Mouse (Mus musculus) adrenal gland, postnatal 14 days (tissue): Measurements from ENCODE around the gene Edc4. TPM values are rescaled to one million over a fixed set of nuclear protein-coding genes. Genes with fewer than 3 reads are reported as not detected.
"Not testable (repeated sequence)": the region's sequence is repeated elsewhere in the genome, so short reads cannot be mapped to it uniquely, and the experiment has no call there.

Source experiments
- DNase-seq: peaks from one replicate; pipeline ENCODE4 v3.0.0; 2021; ENCODE audit warnings: mixed read lengths
- long read RNA-seq, 2 experiments: library from polyadenylated mRNA; stranded (forward); transcript quantifications; one replicate each; pipeline ENCODE4 v2.0.0; 2021
- total RNA-seq: library from RNA; stranded (reverse); gene quantifications from 2 replicates; pipeline ENCODE4 v1.2.3, GENCODE M21; 2021

Gene Edc4
- 30.1 and 33.5 TPM in 2 replicates for total RNA-seq
- long read RNA-seq, experiment 1, full-length matches to known transcripts, result 13 of 49 reads
- long read RNA-seq, experiment 1, partial matches to known transcripts, result 10 of 49 reads
- long read RNA-seq, experiment 1, other reads (novel, unspliced or antisense), result 26 of 49 reads
- long read RNA-seq, experiment 2, full-length matches to known transcripts, result 9 of 43 reads
- long read RNA-seq, experiment 2, partial matches to known transcripts, result 9 of 43 reads
- long read RNA-seq, experiment 2, other reads (novel, unspliced or antisense), result 25 of 43 reads

DNA sequence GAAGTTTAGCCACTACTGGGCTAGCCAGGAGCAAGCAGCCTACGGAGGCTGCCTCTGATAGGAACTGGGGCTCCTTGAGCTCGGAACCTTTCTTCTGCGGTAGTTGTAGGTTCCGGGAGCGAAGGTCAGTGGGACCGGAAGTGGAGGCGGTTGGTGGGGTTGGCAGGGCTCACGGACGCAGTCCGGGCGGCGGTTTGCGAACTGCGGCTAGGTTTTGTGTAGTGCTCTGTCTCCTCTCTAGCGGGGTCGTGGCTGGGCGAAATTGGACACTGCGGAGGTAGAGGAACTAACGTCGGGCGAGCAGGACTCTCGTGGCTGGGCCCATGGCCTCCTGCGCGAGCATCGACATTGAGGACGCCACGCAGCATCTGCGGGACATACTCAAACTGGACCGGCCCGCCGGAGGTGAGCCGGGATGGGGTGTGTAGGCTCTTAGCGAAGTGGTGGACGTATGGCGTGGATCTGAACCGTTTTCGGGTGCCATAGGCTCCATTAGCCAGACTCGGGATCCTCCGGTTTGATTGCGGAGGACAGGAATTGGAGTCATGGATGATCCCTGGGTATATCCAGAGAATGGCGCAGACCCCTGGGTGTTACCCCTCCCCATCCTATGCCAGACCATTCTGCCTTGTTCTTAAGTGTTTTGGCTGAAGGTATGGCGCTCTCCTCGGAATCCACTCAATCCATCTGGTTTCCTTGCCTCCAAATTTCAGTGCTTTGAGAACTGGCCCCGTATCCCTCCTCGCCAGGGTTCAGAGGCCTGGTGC is at the start of gene Edc4:
Gene Edc4 (plus strand): TSS at position 128 of the 767 bp plus-strand sequence.
- DNase-seq, result peak; percentile 91

DNA sequence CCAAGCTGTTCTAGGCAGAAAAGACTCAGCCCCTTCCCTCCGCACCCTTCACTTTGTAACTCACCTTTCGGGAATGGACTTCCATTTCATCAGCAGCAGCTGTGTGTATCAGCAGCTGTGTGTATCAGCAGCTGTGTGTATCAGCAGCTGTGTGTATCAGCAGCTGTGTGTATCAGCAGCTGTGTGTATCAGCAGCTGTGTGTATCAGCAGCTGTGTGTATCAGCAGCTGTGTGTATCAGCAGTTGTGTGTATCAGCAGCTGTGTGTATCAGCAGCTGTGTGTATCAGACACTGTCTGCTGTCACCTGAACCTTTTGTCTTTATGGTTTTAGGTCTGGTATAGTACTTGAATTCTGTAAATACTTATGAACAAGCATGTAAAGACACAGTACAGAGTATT is 46.9 kb upstream of the Edc4 start:
- not testable (repeated sequence) for DNase-seq

- DNase-seq, result peak; percentile 88
These were observed 45.4 kb upstream of the Edc4 start for GRCm38 (mm10) chr8:105835318-105835717.

DNA sequence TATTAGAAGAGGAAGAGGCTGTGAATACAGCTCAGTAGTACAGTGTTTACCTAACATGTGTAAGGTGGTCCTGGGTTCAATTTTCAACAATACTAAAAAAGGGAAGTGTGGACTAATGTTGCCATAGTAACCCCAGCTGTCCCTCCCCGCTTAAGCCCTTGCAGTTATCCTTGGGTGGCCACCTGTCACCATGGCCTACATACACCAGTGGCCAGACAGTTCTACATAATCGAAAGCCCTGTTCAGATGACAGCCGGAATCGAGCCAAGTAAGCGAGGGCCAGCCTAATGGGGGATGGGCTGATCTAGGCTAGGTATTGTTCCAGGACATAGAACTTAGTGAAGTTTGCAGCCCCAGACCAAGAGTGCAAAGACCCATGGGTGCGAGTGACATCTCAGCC is 43.7 kb upstream of the Edc4 start:
- DNase-seq, result no peak

DNA sequence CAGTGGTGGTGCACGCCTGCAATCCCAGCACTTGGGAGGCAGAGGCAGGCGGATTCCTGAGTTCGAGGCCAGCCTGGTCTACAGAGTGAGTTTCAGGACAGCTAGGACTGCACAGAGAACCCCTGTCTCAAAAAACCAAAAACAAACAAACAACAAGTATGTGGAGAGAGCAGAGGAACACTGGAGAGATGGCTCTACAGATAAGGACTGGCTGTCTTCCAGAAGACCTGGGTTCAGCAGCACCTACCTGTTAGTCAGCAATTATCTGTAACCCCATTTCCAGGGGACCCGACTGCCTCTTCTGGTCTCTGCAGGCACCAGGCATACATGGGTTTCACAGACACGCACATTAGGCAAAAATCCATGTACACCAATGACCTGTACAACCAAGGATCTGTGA is 41.5 kb upstream of the Edc4 start:
- DNase-seq, result no peak

- no peak for DNase-seq
These were observed 34.0 kb upstream of the Edc4 start for GRCm38 (mm10) chr8:105846678-105847077.

DNA sequence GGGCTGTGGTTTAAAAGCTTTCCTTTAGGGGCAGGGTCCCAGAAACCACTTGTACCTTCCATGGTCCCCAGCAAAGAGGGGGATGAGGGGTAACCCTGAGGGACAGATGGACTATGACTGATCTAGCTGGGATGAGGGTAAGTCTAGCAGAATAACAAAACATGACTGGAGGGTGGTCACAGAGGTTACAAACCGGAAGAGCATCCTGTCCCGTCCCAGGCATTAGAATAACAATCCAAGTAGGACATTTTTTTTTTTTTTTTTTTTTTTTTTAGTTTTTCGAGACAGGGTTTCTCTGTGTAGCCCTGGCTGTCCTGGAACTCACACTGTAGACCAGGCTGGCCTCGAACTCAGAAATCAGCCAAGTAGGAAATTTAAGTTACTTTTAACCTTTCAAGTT is 30.7 kb upstream of the Edc4 start:
- DNase-seq, result no peak

DNA sequence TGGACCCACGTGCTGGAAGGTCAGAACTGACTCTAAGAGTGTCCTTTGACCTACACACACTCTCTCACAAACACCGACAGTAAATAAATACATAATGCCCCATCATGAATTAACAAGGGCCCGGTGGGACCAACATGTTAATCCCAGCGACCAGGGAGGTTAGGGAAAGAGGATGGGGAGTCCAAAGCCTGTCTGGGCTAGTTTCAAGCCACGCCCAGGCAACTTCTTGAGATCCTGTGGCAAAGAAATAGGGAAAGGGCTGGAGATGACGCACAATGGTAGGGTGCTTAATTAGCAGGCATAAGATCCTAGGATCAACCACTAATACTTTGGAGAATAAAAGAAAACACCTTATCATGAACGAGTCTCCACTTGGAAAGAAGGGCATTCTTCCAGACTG is 30.1 kb upstream of the Edc4 start:
- no peak for DNase-seq

DNA sequence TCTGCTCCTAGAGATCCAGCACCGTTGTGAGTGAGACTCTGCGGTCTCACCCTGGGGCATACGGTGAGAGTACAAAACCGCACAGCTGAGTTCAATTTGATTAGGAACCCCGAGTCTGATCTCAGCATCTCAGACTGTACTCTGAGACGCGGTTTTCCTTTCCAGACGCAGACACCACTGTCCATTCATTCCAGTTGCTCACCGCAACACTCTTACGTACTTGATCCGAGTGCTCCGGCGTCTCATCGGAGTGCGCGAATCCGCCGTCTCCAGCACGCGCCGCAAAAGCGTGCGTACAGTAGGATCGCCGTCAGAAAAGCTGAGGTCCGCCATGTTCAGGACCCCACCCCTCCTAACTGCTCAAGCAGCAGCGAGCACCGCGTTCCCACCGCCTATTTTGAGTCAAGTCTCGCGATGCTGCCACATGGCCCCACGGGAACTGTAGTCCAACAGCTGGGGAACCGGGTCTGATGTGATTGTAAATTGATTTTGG is 29.0 kb upstream of the Edc4 start:
- DNase-seq, result peak; percentile 93

DNA sequence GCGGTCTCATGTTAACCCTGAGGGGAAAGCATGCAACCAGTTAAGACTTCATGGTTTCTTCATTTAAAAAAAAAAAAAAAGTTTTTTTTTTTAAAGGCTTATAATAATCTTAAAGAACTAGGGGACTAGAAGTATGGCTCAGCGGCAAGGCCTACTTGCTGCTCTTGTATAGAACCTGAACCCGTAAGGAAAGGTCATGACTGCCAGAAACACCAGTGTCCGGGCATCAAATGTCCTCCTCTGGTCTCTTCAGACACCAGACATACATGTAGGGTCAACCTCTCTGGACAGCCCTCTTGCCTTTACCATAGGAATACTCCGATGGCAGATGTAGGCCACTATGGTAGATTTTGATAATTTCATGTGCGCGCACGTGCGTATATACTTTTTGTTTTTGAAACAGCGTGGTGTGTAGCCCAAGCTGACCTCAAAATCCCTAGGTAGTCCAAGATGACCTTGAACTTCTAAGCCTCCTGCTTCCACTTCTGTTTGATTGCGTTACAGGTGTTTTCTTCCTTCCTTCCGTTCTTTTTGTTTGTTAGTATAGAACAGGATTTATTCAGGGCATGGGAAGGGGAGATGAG is 28.4 kb upstream of the Edc4 start:
- no peak for DNase-seq

DNA sequence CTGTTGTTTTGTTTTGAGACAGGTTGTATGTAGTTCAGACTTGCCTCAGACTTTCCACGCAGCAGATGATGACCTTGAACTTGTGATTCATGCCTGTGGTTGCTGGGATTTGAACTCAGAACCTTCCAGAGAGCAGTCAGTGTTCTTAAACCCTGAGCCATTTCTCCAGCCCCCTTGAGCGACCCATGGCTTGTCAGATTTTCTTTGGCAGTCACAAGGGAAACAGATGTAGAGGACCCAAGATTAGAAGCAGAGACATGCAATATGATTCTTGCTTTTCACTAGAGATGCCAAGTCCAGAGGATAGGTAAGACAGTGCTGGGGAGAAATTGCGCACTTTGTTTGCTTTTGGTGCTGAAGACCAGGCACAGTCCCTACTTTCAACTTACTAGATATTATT is 27.5 kb upstream of the Edc4 start, which contains the start of gene Cenpt:
Gene Cenpt (minus strand): TSS at position 101 of the 400 bp plus-strand sequence.
- no peak for DNase-seq

DNA sequence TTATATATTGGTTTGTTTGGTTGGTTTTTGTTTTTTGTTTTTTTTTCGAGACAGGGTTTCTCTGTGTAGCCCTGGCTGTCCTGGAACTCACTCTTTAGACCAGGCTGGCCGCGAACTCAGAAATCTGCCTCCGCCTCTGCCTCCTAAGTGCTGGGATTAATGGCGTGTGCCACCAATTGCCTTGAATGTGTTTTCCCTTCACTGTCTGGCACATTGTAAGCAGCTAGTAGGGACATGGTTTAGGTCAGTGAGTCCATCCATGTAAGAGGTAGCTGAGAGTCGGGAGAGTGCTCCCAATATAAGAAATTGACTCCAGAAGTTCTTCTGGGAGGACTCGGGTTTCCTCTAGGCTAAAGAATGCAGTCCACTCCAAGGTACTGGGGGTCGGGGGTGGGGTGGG is 26.4 kb upstream of the Edc4 start:
- DNase-seq, result no peak

DNA sequence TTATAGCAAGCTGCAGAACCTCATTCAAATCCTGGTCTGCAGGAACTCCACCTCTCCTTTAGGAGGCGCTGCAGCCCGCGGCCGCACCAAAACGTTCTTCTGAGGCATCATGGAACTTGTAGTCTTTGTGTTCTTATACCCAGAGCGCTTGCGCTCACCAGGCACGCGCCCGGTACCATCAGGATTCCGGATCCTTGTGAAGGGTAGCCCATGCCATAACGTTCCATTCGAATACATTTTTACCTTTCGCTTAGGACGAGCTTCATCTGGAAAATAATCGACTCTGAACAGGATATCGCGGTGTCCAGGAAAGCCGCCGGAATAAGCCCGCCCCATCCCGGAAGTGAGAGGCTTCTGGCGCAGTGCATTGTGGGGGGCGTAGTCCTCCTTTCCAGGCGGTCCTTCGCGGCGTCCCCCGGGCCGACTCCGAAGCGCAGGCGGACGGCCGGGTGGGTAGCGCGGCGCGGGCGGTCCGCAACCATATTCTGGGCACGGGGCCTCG is 25.9 kb upstream of the Edc4 start, which contains the start of gene Thap11:
Gene Thap11 (plus strand): TSS at position 418 of the 502 bp plus-strand sequence.
- DNase-seq, result peak; percentile 95

DNA sequence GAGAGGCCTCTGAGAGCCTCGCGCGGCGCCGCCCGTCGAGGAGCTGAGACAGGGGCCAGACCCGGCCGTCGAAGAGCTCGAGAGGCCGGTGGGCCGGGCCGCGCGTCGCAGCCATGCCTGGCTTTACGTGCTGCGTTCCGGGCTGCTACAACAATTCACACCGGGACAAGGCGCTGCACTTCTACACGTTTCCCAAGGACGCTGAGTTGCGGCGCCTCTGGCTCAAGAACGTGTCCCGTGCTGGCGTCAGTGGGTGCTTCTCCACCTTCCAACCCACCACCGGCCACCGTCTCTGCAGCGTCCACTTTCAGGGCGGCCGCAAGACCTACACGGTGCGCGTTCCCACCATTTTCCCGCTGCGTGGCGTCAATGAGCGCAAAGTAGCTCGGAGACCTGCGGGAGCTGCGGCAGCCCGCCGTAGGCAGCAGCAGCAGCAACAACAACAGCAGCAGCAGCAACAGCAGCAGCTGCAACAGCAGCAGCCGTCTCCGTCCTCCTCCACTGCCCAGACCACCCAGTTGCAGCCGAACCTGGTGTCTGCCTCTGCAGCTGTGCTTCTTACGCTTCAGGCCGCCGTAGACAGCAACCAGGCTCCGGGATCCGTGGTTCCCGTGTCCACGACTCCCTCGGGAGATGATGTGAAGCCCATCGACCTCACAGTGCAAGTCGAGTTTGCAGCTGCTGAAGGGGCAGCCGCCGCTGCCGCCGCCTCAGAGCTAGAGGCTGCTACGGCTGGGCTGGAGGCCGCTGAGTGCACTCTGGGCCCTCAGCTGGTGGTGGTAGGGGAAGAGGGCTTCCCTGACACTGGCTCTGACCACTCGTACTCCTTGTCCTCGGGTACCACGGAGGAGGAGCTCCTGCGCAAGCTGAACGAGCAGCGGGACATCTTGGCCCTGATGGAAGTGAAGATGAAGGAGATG is 25.2 kb upstream of the Edc4 start:
- DNase-seq, result peak; percentile 75

GRCm38 (mm10) chr8:105856168-105856835 is 24.4 kb upstream of the Edc4 start:
- DNase-seq, result no peak

DNA sequence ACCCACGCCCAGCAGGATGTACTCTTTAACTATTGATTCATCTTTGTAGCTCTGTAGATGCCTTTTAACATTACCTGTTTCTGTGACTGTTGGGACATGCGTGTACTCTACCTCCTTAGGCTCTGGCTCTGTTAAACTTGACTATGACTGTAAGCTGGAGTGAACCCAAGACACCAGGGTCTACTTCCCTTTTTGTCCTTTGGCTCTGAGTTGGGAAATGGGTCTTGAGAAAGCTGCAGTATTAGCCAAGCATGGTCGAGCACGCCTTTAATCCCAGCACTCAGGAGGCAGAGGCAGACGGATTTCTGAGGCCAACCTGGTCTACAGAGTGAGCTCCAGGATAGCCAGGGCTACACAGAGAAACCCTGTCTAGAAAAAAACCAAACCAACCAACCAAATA is 22.2 kb upstream of the Edc4 start:
- DNase-seq, result no peak

DNA sequence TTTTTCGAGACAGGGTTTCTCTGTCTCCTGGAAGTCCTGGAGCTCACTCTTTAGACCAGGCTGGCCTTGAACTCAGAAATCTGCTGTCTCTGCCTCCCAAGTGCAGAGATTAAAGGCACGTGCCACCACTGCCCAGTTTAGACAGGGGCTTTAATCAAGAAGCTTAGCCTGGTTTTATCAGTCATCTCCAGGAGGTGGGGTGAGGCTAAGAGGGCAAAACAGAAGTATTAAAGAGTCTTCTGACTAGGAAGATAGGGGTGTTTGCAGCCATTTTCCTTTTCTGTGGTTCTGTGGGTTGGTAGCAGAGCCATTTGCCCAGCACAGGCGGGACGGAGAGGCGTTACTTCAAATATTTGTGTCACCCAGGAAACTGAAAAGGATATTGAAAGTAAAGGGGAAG is 21.4 kb upstream of the Edc4 start:
- DNase-seq, result no peak

DNA sequence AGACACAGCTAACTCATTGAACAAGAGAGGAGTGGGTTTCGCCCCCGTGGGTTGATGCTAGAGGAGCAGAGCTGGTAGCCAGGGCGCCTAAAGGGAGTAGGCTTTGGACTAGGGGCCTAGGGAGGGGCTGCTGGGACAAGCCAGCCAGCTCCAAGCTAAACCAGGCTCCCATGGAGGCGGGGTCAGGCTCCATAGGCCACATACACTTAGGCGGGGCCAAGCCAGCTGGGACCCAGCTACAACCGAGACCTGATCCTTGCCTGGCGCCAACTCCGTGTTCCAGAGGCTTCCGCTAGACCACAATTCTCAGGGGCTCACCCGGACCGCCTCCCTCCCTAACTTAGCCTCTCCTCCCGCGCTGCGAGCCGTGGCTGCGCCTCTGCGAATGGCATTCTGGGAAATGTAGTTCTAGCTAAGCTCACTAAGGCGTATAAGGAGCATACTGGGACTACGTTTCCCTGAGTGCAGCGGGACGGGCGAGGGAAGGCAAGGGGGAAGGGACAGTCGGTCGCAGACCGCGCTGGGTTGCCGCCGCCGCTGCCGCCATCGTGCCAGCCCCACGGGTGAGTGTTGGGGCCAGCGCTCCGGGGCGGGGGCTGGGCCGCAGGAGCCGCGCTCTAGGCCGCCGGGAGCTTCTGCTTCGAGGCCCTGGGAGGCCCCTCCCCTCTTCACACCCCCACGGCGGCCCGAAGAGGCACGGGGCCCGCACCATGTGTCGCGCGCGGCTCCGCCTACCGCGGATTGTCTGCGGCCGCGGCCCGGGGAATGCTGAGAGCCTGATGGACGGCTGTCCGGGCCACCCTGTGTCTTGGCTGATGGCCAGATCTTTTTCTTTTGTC is 20.3 kb upstream of the Edc4 start, which contains the start of gene Nutf2:
Gene Nutf2 (plus strand): TSS at position 438 of the 839 bp plus-strand sequence.
- peak; percentile 96 for DNase-seq

- DNase-seq, result peak; percentile 29
These were observed 18.7 kb upstream of the Edc4 start for GRCm38 (mm10) chr8:105861951-105862350.
